Mouse (Mus musculus) v-Abl transformed pro-B cells (cell line): ENCODE measurements around the gene Haus3.

Experiments used
- in situ Hi-C, 2 experiments: fragments of 400-800 bp; cut with MboI; formaldehyde crosslinking; loops; one replicate each; pipeline ENCODE4 v1.15.1; 2025; ENCODE audit not compliant: unreplicated experiment in 2 of 2

Haus3 gene

DNA sequence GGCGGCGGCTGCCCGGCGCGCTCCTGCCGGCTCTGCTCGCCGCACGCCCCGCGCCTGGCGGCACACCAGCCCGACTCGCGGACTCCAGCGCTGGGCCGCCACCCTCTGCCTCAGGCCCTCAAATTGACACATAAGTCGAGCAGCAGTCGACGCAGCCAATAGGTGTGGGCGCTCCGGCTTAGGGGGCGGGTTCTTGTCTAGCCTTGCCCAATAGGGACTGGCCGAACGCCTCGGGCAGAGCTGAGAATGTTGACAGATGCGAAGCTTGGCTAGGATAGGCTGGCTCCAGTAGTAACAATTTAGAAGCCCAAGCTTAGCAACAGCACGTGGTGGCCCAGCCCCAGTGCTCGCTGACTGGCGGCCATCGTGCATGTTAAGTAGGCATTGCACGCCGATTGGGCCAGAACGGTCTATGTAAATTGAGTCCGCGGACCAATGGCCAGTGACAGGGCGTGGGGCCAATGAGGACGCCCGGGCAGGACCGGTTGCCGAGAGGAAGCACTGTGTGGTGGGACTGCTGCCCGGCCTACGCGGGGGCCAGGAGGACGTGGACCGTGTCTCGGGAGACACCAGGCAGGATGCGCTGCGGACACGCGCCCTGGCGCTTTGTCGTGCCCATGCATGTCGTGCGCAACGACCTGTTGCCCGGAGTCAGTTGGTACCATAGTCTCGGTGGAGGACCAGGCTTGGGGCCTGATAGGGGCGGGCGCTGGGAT, 18.4 kb upstream of the Haus3 start, which contains the start of gene Mxd4:
Mxd4 (minus strand) TSS at position 120 of the 716 bp plus-strand sequence.
- in situ Hi-C loops = loop anchor here in 1 of 2 experiments (25.0 kb wide), 1 partner anchor 1125 kb away; no protein-coding TSS in a partner anchor

- in situ Hi-C loops = loop anchor here in 1 of 2 experiments (25.0 kb wide), 1 partner anchor 1125 kb away; no protein-coding TSS in a partner anchor
Observed at GRCm38 (mm10) chr5:34186961-34187391, 17.6 kb upstream of the Haus3 start.

- in situ Hi-C loops = loop anchor here in 1 of 2 experiments (25.0 kb wide), 1 partner anchor 1126 kb away; no protein-coding TSS in a partner anchor
Observed at GRCm38 (mm10) chr5:34186391-34186790, 17.1 kb upstream of the Haus3 start.

GRCm38 (mm10) chr5:34185791-34186190, 16.5 kb upstream of the Haus3 start:
- in situ Hi-C loops = loop anchor here in 1 of 2 experiments (25.0 kb wide), 1 partner anchor 1127 kb away; no protein-coding TSS in a partner anchor

- in situ Hi-C loops = loop anchor here in 1 of 2 experiments (25.0 kb wide), 1 partner anchor 1127 kb away; no protein-coding TSS in a partner anchor
Observed at GRCm38 (mm10) chr5:34185051-34185580, 15.8 kb upstream of the Haus3 start.

GRCm38 (mm10) chr5:34183976-34184375, 14.6 kb upstream of the Haus3 start:
- in situ Hi-C loops = loop anchor here in 1 of 2 experiments (25.0 kb wide), 1 partner anchor 1128 kb away; no protein-coding TSS in a partner anchor

DNA sequence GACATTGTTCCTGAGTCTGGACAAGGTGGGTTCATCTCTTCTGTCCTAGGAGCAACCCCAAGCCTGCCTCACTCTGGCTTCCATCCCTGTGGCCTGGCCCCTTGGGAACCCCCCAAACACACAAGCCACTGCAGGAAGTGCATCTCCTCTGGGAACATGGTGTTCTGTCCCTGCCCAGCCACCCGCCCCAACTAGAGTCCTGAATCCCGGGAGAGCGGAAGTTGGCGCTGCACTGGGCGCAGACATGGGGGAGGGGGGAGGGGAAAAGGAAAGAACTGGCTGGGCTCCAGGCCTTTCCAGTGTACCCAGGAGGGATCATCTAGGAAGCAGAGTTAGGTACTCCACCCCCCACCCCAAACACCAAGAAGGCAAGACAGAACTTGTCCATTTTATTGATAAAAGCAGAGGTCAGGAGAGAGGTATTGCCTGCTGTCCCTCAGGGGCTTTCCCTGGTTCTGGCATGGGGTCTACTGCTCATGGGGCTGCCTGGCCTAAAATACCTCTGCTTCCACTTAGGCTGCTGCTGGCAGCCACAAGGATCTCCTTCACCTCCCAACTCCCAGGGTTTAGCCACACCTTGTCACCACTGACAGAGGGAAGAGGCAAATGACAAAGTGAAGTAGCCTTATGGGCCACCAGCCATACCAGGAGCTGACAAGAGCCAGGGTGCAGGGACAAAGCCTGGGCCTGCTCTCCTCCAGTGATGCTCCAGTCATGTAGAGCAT, 14.0 kb upstream of the Haus3 start:
- in situ Hi-C loops = loop anchor here in 1 of 2 experiments (25.0 kb wide), 1 partner anchor 1129 kb away; no protein-coding TSS in a partner anchor

GRCm38 (mm10) chr5:34182486-34182885, 13.2 kb upstream of the Haus3 start:
- in situ Hi-C loops = loop anchor here in 1 of 2 experiments (25.0 kb wide), 1 partner anchor 1130 kb away; no protein-coding TSS in a partner anchor

DNA sequence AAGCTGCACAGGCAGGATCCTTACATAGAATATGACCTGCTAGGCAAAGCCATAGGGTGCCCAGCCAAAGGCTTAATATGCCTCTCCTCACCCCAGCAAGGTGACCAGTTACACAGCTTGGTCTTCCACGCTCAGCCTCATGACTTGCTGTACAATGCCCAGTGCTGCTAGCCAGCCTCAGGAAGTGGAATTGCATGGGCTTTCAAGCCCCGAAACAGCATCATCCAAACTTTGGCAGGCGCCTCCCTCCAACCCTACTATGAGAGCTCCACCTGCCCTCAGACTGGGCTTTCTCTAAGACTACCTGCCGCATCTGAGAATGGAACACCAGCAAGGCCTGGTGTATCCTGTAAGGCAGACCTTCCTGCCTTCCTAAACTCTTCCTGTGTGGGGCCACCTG, 8.5 kb upstream of the Haus3 start:
- in situ Hi-C loops = loop anchor here in 1 of 2 experiments (25.0 kb wide), 1 partner anchor 1134 kb away; no protein-coding TSS in a partner anchor

- in situ Hi-C loops = loop anchor here in 1 of 2 experiments (25.0 kb wide), 1 partner anchor 1135 kb away; no protein-coding TSS in a partner anchor
Observed at GRCm38 (mm10) chr5:34177091-34177490, 7.8 kb upstream of the Haus3 start.

GRCm38 (mm10) chr5:34176691-34177090, 7.4 kb upstream of the Haus3 start:
- in situ Hi-C loops = loop anchor here in 1 of 2 experiments (25.0 kb wide), 1 partner anchor 1136 kb away; no protein-coding TSS in a partner anchor

GRCm38 (mm10) chr5:34175403-34175694, 6.0 kb upstream of the Haus3 start:
- in situ Hi-C loops = loop anchor here in 1 of 2 experiments (25.0 kb wide), 1 partner anchor 1137 kb away; no protein-coding TSS in a partner anchor

DNA sequence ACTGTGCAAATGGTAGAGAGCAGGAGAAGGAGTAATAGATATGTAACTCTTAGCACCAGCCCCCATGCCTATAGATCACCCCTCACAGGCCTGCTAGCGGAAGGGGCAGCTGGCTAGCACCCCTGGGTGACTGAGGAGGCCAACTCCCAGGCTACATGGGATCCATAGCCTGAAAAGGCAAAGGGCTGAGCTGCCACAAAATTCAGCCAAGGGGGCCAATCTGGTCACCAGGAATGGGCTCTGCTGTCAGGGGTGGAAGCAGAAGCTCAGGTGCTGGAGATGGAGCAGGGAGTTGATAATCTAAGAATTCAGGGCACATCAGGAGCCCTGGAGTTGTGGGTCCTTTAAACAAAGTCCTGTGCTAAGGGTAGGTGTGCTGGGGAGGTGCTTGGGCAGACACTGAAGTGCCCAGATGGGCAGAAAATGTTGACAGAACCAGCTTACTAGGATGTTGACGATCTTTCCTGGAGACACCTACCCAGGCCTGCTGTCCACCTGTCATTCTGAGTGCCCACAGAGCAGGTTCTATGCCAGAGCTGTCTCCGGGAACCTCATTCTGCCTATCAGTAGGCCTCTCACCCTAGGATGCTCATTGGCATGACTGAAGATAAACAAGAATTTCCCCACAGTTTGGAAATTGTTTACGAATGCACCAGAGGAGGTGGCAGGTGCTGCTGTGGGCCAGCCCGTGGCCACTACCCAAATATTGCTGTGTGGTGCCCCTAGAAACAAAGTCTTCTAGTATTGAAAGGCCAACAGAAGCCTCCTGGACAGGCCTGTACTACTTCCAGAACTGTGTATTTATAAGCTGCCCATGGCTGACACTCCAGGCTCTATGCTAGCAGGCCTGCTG, 5.4 kb upstream of the Haus3 start:
- in situ Hi-C loops = loop anchor here in 1 of 2 experiments (25.0 kb wide), 1 partner anchor 1138 kb away; no protein-coding TSS in a partner anchor

- in situ Hi-C loops = no loop called here
Observed at GRCm38 (mm10) chr5:34174021-34174420, 4.7 kb upstream of the Haus3 start.

GRCm38 (mm10) chr5:34170726-34171125, 1.4 kb upstream of the Haus3 start:
- in situ Hi-C loops = no loop called here

DNA sequence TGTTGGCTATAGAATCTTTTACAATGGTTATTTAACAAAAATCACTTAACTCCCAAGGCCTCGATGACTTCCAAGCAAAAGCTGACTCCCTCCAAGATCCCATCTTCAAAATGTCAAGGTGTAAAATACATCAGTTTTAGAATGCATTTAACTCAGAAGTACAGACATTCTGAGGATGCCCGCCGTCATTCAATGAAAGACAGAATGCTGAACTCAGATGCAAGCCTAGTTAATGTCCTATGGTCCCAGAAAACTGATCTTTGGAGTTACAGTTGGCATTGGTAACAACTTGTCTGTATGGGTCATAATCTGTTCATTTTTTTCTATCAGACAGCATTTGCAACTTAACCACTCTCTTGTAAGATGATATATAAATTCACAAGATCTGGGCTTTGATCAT, 627 bp upstream of the Haus3 start:
- in situ Hi-C loops = no loop called here

DNA sequence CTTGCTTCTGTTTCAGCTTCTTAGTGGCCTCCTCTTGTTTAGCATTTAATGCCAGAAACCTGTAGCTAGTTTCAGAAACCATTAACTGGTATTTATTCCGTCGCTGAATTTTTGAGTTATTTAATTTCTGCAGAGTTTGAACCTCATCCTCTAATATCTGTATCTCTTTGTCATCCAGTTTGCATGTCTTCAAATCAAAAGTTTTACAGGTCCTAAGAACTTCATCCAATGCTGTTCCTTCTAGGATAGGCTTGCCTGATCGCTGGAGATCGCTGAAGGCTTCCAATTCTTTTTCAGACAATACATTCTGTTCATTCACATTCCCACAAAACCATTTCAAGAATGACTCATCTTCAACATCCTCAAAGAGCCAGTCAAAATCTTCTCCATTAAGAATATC, 1.5 kb downstream of the Haus3 start:
- in situ Hi-C loops = no loop called here

- in situ Hi-C loops = no loop called here
Observed at GRCm38 (mm10) chr5:34165793-34166192, 3.5 kb downstream of the Haus3 start.

DNA sequence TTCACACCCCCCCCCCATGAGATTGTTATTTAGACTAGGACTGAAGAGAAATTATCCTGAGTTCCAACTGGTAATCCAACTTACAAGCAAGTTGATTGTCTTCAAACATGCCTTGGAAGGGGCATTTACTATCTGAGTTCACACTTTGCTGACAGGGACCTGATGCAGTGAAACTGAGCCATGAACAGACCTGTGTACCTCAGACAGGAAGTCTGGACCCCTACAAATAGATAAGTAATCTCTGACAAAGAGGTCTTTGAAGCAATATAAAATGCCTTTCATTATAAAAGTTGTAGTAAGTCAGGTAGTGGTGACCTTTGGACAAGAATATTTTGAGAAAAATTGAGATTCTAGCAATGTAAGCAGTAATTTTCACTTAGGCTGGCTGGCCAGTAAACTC, 20.9 kb downstream of the Haus3 start:
- in situ Hi-C loops = loop anchor here in 1 of 2 experiments (10.0 kb wide), 1 partner anchor 186 kb away; the partner anchor contains the start of gene Rnf4
